Mouse (Mus musculus) activated CD4-positive, CD25-positive, alpha-beta regulatory T cell, adult 4 months (primary cell): ENCODE results near the gene Gm45837. TPM values are rescaled to one million over a fixed set of nuclear protein-coding genes. Genes with fewer than 3 reads are reported as not detected.

Source experiments
- ATAC-seq: one replicate; pipeline ENCODE4 v1.8.0; 2017
- polyA plus RNA-seq, 2 experiments: library from polyadenylated mRNA; unstranded; fragments of 100-300 nt; shearing (Covaris generic); gene quantifications; one replicate each; pipeline ENCODE4 v1.2.1; 2017

Gm45837 gene
- polyA plus RNA-seq, 2 experiments from 2014 or later: 15.9 to 22.1 TPM

DNA sequence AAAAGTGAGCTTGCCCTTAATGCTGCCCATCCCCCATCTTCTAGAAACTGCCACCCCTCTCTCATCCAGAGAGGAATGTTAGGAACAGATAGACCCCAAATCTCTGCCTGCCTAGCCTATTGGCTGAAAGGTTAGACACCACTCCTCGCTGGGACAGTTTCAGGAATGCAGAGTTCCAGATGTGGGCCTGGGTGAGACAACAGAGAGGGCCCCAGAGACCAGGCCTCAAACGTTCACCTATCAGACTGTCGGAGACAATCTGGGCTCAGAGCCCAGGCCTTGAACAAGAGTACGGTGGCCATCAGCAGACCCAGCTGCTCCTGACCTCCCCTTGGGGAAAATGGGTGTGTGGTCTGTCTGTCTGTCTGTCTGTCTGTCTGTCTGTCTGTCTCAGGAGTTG lies 17.7 kb upstream of the Gm45837 start:
- ATAC-seq: no peak

DNA sequence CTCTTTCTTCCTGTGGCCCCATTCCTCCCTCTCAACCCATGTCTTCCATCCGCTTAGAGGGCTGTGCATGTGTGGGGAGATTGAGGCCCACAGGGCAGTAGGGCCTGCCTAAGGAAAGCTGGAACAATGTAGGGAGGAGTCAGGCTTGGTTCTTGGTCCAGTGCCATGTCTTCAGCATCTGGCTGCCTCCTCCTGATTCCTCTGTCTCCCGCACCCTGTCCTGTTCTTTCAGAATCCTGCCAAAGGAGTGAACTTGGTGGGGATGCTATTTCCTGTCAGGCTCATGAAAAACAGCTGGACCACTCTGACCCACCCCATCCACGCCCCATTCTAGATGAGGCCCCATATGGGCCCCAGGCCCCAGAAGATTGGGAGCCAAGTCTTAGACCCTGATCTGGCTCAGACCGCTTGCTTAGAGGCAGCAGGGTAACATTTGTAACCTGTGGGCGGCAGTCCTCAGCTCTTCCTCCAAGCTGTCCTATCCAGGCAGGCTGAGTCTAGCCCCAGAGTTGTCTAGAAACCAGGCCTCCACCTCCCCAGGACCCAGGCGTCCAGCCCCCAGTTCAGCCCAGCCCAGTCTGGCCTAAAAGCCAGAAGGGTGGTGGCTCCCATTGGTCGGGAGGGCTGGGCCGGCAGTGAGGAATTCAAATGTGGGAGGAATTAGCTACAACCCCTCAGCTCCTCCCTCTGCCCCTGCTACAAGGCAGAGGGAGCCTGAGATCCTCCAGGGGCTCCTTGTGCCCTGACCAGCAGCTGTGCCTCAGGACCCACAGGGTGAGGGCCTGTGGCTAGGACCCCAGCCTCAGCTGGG lies 16.8 kb upstream of the Gm45837 start:
- ATAC-seq: no peak

DNA sequence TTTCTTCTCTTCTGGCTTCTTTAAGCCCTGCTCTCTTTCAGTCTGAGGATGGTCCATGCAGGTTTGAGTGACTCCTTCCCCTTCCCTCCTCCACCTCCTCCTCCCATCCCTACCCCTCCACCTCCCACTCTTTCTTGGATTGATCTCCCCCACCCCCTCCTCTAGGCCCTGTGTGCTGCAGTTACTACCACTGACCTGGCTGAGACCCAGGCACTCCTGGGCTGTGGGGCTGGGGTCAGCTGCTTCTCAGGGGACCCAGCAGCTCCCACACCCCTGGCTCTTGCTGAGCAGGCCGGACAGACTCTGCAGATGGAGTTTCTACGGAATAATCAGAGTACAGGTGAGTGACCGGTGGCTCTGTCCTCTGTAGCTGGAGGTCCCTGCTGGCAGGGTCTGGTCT lies 16.1 kb upstream of the Gm45837 start:
- ATAC-seq: no peak

DNA sequence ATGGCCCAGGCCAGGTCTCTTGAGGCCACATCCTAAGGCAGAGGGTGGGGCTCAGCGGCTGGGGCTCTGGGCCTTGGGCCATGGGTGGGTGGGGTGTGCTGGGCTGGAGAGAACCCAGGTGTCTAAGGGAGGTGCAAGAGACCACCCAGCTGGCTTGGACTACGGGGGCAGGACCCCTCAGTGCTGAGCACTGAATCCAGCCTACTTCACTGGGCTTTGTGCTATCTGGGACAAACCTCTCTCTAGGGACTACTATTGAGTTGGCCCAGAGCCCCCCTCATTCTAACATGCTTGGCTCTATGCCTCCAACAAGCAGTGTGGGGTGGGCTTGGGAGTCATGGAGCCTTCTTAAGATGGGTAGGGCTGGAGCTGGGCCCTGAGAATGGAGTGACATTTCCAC lies 15.2 kb upstream of the Gm45837 start:
- ATAC-seq: no peak

DNA sequence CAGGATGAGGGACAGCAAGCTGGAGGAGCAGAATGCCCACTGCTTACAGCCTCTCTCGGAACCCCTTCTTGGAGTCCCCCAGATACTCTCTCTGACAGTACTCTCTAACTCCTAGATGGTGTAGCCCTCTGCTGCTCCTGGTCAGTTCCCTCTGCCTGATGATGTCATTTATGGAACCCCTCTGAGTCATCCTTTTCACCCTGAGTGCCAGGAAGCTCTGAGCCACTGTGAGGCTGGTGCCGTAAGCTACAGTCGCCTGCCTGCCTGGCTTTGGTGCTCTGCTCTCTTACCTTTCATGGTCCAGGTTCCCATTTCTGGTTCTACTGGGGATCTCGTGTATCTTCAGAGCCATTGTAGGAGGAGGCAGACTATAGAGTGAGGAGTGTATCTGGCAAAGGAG lies 13.5 kb upstream of the Gm45837 start:
- no peak for ATAC-seq

DNA sequence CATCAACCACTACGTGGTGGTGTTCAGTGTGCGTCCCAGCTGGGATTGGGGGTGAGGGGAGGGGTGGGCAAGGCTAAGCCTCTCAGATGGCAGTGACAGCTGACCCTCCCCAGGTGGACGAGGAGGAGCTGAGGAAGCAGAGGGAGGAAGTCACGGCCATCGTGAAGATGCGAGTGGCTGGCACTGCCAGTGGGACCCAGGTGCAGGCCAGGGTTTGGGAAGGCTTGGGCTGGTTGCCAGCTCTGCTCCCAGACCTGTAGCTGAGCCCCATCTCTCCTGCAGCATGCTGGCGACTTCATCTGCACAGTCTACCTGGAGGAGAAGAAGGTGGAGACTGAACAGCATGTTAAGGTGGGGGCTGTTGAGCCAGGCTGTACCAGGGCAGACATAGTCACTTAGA lies 9.2 kb upstream of the Gm45837 start:
- ATAC-seq: no peak

DNA sequence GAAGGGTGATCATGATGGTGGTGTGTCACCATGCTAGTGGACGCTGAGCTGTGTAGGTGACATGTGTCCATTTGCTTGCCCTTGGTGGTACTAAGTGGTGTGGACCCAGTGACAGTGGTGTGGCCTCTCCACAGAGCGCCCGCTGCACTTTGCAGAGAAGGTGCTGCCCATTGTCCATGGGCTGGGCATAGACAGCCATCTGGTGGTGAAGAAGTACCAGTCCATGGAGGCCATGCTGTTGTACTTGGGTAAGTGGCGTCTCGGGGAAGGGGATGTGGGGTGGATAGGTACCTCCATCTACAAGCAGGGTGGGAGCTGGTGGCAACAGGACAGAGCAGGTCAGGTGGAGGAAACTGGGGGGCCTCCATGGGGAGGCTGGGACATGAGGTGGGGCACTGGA lies 6.9 kb upstream of the Gm45837 start:
- no peak for ATAC-seq

DNA sequence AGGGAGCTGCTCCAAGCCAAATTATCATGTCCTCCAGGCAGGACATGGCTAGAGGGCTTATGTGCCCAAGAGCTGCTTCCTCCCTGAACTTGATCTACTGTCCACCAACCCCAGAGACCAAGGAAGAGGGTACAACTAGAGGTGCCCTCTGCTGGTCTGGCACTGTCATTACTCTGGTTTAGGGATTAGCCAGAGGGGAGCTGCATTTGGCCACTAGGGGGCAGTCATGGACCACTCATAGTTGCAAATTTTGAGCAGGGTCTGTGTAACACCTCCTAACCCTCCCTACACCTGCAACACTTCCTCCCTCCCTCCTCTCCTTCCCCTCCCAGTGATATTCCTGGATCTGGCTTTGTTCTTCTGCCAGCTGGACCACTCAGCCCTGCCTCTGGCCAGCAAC lies 2.1 kb downstream of the Gm45837 start:
- peak; percentile 80 for ATAC-seq

DNA sequence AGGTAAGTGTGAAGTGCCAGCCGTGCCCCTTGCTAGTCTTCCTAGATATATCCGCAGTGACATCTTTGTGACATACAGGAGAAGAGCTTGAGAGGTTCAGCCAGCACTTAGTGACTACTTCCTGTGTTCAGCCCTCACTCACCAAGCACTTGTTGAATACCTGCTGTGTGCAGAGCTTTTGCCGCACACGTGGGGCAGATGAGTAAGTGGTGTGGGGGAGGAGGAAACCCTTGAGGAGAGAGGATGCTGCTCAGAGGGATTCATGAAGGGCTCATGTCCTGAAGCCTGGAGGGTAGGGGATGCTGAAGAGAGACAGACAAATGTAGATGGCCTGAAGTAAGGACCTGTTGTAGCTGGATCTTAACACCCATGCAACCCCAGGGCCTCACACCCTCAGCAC lies 3.5 kb downstream of the Gm45837 start:
- peak; percentile 26 for ATAC-seq

DNA sequence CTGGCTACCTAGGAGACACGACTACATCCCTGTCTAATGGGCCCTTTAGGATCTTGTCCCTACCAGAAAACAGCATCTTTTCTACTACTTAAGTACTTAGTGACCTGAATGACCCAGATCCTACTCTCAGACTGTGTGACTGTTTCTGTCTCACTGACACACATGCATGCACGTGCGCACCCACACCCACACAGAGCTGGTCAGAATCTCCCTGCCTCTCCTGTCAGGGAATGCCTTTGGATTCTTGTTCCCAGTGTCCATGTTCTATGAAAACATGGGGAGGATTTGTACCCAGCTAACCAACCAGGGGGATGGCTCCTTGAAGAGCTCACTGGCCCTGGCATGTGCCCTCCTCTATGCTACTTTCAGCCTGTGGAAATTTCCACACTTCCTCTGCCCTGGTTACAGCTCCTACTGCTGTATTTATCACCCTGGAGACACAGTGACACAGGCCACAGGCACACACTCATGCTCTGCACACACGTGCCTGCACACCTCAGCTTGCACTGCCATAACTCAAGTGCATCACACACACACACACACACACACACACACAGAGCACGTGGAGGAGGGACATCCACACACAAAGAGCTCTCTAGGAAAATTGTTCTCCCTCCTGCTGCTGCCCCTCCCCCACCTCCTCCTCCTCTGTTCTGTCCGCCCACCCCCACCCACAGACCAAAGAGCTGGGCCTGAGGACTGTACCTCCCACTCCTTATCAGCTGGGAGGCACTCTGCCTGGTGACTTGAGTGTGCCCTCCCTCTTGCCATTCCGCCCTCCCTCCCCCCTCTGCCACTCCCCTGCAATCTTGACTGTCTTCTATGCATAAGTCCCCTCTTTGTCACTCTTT lies 4.2 kb downstream of the Gm45837 start:
- no peak for ATAC-seq

DNA sequence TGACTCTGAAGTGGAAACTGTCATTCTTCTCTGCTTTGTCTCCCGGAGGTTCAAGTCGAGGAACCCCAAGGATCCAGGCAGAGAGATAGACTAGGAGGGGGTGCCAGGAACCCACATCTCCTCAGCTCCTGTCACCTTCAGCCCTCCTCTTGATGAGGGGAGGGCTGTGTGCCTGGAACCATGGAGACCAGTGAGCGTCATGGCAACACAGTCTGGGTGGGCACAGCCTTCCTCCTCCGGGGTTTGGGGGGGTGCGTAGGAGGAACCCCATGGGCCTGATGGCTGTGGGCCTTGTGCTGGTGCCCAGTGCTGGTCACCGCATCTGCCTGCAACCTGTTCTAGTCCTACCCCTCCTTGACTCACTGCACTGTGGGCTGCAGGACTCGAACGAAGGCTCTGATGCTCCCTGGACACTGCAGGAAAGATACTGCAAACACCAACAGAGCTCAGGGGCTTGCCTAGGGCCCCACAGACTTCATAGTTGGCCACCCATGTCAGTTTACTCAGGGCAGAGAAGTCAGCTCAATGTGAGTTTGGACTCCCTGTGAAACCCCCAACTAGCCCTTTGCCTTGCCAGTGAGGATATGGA lies 4.9 kb downstream of the Gm45837 start:
- no peak for ATAC-seq

DNA sequence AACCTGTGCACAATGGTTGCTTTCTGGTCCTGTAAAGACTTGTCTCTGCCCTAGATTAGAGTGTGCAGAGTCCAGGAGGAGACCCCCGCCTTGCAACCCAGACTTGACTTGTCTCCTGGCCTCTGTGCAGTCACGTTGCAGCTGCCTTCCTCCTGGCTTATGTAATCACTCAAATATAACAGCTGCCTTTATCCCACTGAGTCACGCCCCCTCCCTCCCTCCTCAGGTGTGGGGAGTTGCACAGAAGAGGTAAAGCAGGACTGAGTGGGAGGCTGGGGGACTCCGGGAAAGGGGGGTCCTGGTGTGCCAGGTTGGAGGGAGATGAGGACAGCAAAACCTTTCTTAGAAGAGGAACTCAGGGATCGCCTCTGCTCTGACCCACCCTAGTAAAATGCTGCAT lies 5.7 kb downstream of the Gm45837 start:
- no peak for ATAC-seq

DNA sequence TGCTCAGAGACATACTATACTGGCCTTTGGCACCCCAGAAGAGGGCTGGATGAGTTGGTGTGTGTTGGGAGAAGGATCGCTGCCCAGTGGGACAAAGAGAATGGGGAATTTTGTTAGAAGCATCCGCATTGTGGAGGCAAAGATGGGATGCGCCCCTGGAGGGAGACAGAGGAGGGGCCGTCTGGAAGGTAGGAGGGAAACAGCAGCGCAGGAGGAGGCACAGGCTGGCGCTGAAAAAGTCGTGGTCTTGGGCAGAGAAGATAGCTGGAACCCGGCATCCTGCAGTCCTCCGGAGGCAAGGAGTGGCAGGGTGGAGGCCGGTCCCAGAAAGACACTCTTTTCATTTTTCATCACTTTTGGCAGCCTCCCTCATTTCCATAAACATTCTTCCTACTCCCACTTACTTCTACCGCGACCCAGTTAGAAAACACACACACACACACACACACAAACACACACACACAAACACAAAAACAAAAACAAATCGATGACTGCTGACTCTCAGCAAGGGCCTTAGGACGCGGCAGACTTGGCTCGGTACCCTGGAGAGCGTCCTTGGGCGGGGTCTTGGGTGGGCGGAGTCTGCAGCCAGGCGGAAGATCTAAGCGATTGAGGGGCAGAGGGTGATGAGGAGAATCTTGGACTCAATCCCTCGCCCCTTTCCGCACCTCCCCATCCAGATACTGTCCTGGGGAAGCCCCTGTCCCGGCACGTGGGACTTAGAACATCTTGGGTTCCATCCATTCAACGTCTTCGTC lies 8.5 kb downstream of the Gm45837 start:
- ATAC-seq: no peak

DNA sequence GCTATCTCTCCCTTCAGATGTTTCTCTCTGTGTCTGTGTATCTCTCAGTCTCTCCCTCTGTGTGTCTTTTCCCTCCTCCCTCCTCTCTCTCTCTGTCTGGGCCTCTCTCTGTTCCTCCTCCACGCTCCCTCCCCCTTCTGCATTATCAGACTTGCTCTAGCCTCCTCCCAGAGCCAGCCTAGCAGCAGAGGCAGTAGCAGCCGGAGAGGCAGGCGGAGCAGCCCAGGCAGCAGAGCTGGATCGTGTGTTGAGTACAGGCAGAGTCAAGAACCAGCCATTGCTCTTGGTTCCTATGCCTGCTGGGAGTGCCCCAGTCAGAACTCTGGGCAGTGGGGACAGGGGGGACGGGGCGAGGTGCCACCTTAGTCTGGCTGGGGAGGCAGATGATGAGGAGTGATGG lies 10.8 kb downstream of the Gm45837 start, which contains the start of gene Pde2a:
TSS of gene Pde2a (plus strand) at position 163 of the 400 bp plus-strand sequence.
- ATAC-seq: no peak

DNA sequence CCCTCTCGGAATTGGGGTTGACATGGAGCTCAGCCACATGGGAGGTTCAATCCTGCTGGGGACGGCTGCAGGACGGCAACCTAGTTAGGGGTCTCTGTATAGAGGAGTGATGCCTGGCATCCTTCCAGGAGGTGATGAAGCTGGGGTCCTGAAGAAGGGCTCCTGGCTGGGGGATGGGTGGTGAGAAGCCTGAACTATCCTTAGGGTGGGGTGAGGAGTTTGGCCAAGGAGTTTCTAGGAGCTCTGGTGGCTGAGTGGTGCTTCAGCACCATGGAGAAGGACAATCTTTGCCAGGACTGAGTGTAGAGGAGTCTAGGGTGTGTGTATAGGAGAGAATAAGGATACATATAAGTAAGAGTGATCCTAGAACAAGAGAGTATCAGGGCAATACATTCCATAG lies 11.4 kb downstream of the Gm45837 start:
- no peak for ATAC-seq

DNA sequence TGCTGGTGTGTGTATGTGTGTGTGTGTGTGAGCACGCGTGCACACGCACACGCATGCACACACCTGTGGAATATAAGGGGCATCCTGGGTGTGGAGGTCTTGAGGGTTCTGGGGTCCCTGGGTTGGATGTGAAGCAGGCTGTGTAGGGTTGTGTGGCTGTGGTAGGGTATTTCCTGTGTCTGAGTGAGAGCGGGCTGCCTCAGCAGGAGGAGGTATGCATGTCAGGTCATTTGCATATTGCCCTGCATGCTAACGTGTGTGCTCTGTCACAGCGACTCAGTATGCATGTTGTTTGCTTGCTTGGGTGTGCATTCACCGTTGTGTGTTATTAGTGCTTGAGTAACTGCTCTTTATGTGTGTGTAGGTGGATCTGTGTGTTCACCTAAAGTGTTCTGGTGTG lies 12.0 kb downstream of the Gm45837 start:
- peak; percentile 43 for ATAC-seq

DNA sequence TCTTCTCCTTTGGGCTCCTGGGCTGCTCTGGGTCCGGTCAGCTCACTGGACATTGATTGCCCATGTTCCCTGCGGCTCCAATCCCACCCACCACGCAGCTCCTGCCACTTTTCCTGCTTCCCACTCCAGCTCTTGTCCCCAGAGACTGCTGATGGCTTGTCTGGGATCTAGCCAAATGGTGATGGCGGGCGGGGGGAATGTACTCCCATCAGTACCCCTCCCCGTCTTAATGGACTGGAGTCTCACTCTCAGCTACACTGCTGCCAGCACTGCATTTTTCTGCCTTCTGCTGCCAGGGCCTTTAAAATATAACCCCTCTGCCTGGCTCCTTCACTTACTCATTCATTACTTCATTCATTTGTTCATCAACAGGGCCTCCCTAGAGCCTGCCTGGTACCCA lies 13.3 kb downstream of the Gm45837 start:
- ATAC-seq: no peak

DNA sequence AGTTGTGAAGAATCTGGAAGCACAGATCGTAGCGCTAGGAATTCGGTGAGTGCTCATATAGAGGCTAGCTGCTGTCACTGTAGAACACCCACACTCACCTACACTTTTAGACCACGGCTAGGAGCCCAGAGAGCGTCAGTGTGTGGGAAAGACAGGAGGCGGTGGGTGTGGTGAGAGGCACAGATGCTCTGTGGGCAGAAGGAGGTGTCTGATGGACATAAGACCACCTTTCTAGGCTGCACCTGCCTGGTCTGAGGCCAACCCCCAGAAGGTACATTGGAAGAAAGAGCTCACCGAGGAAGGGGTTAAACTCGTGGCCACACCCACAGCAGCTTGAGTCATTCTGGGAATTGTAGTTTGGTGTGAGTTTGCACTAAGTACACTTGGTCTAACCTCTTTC lies 16.0 kb downstream of the Gm45837 start:
- no peak for ATAC-seq

DNA sequence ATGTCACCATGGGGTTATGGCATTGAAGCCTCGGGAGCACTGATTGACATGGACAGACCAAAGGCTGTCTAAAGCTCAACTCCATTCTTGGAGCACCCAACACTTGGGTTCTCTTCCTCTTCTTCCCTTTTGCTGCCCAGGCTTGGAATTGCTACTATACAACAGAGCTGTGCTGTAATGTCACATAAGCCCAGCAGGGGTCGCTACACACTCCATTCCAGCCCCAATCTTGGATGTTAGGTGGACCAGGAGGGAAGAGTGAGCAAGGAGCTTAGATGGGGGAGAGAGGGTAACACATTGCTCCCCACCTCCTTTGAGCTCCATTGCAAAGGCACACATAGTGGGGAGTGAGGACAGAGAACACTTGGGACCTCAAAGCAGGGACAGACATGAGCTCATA lies 17.1 kb downstream of the Gm45837 start:
- no peak for ATAC-seq

DNA sequence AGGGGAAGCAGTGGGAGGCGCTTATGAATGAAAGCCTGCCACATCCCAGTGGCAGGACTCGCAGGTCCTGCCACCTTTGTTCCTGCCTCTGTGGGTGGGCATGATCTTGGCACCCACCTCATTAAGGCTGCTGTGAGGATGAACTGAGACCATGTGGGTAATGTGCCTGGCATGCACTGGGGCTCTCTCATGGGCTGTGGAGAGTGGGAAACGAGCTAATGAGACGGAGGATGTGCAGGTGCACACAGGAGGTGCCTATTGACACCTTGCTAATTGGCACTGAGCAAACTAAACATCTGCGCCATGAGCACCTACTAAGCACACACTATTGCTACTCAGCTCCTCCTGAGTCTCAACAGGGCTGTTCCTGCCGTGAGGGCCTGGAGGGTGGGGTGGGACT lies 24.4 kb downstream of the Gm45837 start:
- ATAC-seq: no peak

DNA sequence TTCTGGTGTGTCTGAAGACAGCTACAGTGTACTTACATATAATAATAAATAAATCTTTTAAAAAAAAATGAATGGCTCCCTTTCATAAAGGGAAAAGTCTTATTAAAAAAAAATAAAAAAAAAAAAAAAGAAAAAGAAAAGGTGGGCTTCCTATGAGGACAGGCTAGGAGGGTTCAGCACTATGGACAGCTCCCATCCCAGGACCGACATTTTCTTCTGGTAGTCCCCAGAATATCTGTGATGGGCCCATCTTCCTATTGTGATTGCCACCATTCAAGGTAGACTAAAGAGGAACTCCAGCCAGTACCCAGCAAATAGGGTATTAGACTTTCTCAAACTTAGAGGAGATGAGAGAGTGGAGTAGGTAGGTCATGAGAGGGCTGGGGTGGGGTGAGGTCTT lies 27.2 kb downstream of the Gm45837 start:
- no peak for ATAC-seq

DNA sequence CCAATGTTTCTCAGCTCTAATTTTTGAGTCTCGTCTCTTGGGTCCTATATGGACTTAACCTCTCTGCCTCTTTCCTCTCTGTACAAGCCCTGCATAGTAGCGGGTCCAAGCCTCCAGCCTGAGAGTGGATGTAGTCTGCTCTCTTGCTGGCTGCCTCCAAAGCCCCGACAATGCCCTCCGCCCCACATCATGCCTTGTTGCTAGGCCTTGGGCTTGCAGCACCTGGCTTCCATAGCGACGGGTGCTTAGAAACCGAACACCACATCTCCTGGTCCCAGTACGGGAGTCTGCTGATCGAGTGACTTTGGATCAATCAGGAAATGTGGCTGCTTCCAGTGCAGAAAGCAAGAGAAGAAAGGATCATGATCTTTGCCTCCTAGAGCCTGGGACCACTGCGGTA lies 32.4 kb downstream of the Gm45837 start:
- ATAC-seq: no peak

DNA sequence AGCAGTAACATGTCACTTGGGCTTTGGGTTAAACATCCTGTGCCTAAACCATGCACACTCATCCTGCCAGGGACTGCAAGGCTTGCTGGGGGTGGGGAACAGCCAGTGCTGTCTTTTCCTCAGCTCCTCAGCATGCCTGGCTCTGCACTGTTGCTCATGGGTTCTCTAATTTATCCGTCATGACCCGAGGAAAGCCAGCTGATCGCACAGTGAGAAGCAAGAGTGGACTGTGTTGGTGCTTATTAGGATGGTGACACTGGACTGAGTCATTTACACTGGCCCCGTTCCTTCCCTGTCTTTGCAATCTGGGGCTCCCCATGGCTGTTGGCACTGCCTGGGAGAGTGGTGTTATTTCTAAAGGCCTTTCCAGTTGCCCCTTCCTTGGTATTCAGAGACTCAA lies 33.5 kb downstream of the Gm45837 start:
- ATAC-seq: no peak
